In the genomic region with DNA sequence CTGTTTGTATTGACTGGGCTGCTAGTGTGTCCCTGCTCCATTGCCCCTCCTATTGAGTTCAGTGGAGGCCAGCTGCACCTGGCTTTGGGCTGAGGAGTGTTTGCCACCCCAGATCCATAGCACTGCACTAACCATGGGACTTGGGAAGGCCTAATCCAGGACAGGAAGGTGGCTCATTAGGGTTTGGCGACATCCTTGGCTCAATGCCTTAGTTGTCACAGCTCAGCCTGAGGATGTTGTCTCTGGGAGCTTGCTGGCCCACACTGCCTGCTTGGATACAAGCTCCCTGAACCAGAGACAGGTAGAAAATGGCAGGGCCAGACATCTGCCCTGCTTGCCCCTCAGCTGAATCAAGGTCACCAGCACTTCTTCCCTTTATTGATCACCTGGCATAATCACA, we compare ENCODE assay signal across 15 mouse cellular contexts. TPM values are rescaled to one million over a fixed set of nuclear protein-coding genes. Genes with fewer than 3 reads are reported as not detected.
DNase-seq lines count a peak whose midpoint lies in the region; ATAC-seq and TF ChIP-seq lines count a peak whose summit lies in the region.
"Had no signal": no experiment of that assay in that cellular context is flagged by ENCODE, and none has a peak within 500 bp of the region (broad histone marks: within the 10 kb centered on the region; RNA-seq: fewer than 3 reads in every experiment).

No protein-coding gene starts in this region.

- H3K4me2 ChIP-seq in forebrain, embryonic 16.5 days (ENCODE audit: low read length), result no peak overlapping the region
- H3K4me2 ChIP-seq in hindbrain, embryonic 13.5 days, result no peak overlapping the region
- no peak overlapping the region for H3K4me2 ChIP-seq in hindbrain, embryonic 12.5 days (replicated peaks)
- H3K4me2 ChIP-seq: embryonic facial prominence, embryonic 12.5 days; forebrain, embryonic 12.5 days; intestine, embryonic 15.5 days had no signal

- peaks cover 44% of the 10 kb centered on the region for H3K4me1 ChIP-seq in forebrain, embryonic 10.5 days
- peaks cover 17% of the 10 kb centered on the region for H3K4me1 ChIP-seq in forebrain, embryonic 16.5 days (replicated peaks; ENCODE audit: control insufficient read depth, insufficient read depth, low read length)
- peaks cover 32% of the 10 kb centered on the region for H3K4me1 ChIP-seq in hindbrain, embryonic 13.5 days (replicated peaks)
- peaks cover 33% of the 10 kb centered on the region for H3K4me1 ChIP-seq in hindbrain, embryonic 12.5 days
- H3K4me1 ChIP-seq: embryonic facial prominence, embryonic 12.5 days; intestine, embryonic 15.5 days had no signal

- no peak overlapping the region for H3K4me3 ChIP-seq in forebrain, embryonic 10.5 days
- H3K4me3 ChIP-seq in forebrain, embryonic 16.5 days (replicated peaks; ENCODE audit: low read length), result no peak overlapping the region
- no peak overlapping the region for H3K4me3 ChIP-seq in hindbrain, embryonic 13.5 days
- no peak overlapping the region for H3K4me3 ChIP-seq in hindbrain, embryonic 12.5 days
- H3K4me3 ChIP-seq: embryonic facial prominence, embryonic 12.5 days; forebrain, embryonic 12.5 days; heart, embryonic 10.5 days; intestine, embryonic 15.5 days had no signal

- H3K36me3 ChIP-seq in forebrain, embryonic 10.5 days (replicated peaks), result peaks cover 96% of the 10 kb centered on the region
- peaks cover 16% of the 10 kb centered on the region for H3K36me3 ChIP-seq in forebrain, embryonic 16.5 days (ENCODE audit: control insufficient read depth, insufficient read depth)
- peaks cover 98% of the 10 kb centered on the region for H3K36me3 ChIP-seq in hindbrain, embryonic 13.5 days
- H3K36me3 ChIP-seq in hindbrain, embryonic 12.5 days, result peaks cover 65% of the 10 kb centered on the region

- no peaks in the 10 kb centered on the region for H3K27me3 ChIP-seq in forebrain, embryonic 10.5 days (ENCODE audit: poor library complexity, severe bottlenecking)
- H3K27me3 ChIP-seq in forebrain, embryonic 16.5 days (replicated peaks; ENCODE audit: control insufficient read depth, insufficient read depth, low read length), result no peaks in the 10 kb centered on the region
- H3K27me3 ChIP-seq in hindbrain, embryonic 13.5 days, result no peaks in the 10 kb centered on the region
- no peaks in the 10 kb centered on the region for H3K27me3 ChIP-seq in hindbrain, embryonic 12.5 days
- H3K27me3 ChIP-seq: embryonic facial prominence, embryonic 12.5 days; forebrain, embryonic 12.5 days; intestine, embryonic 15.5 days had no signal

- H3K27ac ChIP-seq in forebrain, embryonic 10.5 days, result peak overlapping the region; percentile 93; the same call in 1 of the 2 replicates
- no peak overlapping the region for H3K27ac ChIP-seq in forebrain, embryonic 16.5 days (ENCODE audit: low read length)
- H3K27ac ChIP-seq in hindbrain, embryonic 13.5 days, result no peak overlapping the region
- no peak overlapping the region for H3K27ac ChIP-seq in hindbrain, embryonic 12.5 days
- H3K27ac ChIP-seq: embryonic facial prominence, embryonic 12.5 days; heart, embryonic 10.5 days; intestine, embryonic 15.5 days had no signal

- H3K9ac ChIP-seq in forebrain, embryonic 16.5 days (replicated peaks; ENCODE audit: low read depth, low read length), result no peak overlapping the region
- peak overlapping the region; percentile 39; the same call in 1 of the 2 replicates for H3K9ac ChIP-seq in hindbrain, embryonic 13.5 days
- H3K9ac ChIP-seq in hindbrain, embryonic 12.5 days, result no peak overlapping the region
- H3K9ac ChIP-seq: embryonic facial prominence, embryonic 12.5 days; forebrain, embryonic 12.5 days; forebrain, postnatal 0 days; intestine, embryonic 15.5 days had no signal

- WGBS in forebrain, embryonic 10.5 days, result 86% methylated on average over 1 of the region's 1 CpGs
- WGBS in forebrain, embryonic 16.5 days, result 78% methylated on average over 1 of the region's 1 CpGs
- 100% methylated on average over 1 of the region's 1 CpGs for WGBS in hindbrain, embryonic 13.5 days
- WGBS in hindbrain, embryonic 12.5 days, result 100% methylated on average over 1 of the region's 1 CpGs

- H3K9me3 ChIP-seq in forebrain, embryonic 10.5 days, result no peaks in the 10 kb centered on the region
- no peaks in the 10 kb centered on the region for H3K9me3 ChIP-seq in forebrain, embryonic 16.5 days (ENCODE audit: control insufficient read depth, low read length)
- no peaks in the 10 kb centered on the region for H3K9me3 ChIP-seq in hindbrain, embryonic 13.5 days
- H3K9me3 ChIP-seq in hindbrain, embryonic 12.5 days (replicated peaks), result no peaks in the 10 kb centered on the region
- H3K9me3 ChIP-seq: embryonic facial prominence, embryonic 12.5 days; forebrain, embryonic 12.5 days; G1E; heart, embryonic 10.5 days; intestine, embryonic 15.5 days had no signal

- no peak for ATAC-seq in forebrain, embryonic 16.5 days
- no peak for ATAC-seq in hindbrain, embryonic 13.5 days (ENCODE audit: low FRiP score)
- ATAC-seq in hindbrain, embryonic 12.5 days (ENCODE audit: low FRiP score), result no peak
- ATAC-seq: CD4-positive, CD25-positive, alpha-beta regulatory T cell, adult 4 months; forebrain, postnatal 0 days; intestine, embryonic 15.5 days had no signal

- TF ChIP-seq CTCF in brain, embryonic 14.5 days (IDR thresholded peaks at IDR 0.05; ENCODE audit: borderline replicate concordance, extremely low read depth, insufficient read depth, insufficient read length), result no peak

- no peak for TF ChIP-seq POLR2A in brain, embryonic 14.5 days (IDR thresholded peaks at IDR 0.05; ENCODE audit: borderline replicate concordance, extremely low read depth, insufficient read depth, insufficient read length, poor library complexity, severe bottlenecking)

- no peak for DNase-seq in forebrain, embryonic 10.5 days (ENCODE audit: extremely low spot score, low spot score)
- DNase-seq in brain, adult 2 months (ENCODE audit: low read depth, low spot score), result peak; percentile 59
- DNase-seq in brain, embryonic 14.5 days (ENCODE audit: low read depth), result peak; percentile 11
- DNase-seq in spleen, adult 12 weeks (ENCODE audit: low spot score), result no peak
- DNase-seq: forebrain, postnatal 0 days; kidney, adult 18-20 months had no signal

RNA-seq across cellular contexts. Expression of a gene that starts 9.5 kb away (rescaled TPM):
- polyA plus RNA-seq in forebrain, embryonic 10.5 days (2016; fragmentation: Nextera tagmentation; extraction: Ambion mirVana), result 54.8 and 60.1 TPM in 2 replicates
- 59.3 and 66.5 TPM in 2 replicates for polyA plus RNA-seq in forebrain, embryonic 16.5 days (2015; fragmentation: Nextera tagmentation; extraction: Ambion mirVana)
- 51.2 and 53.9 TPM in 2 replicates for polyA plus RNA-seq in hindbrain, embryonic 13.5 days (2015; fragmentation: Nextera tagmentation; extraction: Ambion mirVana)
- polyA plus RNA-seq in hindbrain, embryonic 12.5 days (2016; fragmentation: Nextera tagmentation; extraction: Ambion mirVana), result 46.9 and 50.2 TPM in 2 replicates
- 73.2 and 114 TPM in 2 replicates for polyA plus RNA-seq in brain, embryonic 14.5 days (2012; rRNA removed)

RNA-seq across cellular contexts. Expression of a gene that starts 14.0 kb away (rescaled TPM):
- 23.2 and 23.6 TPM in 2 replicates for polyA plus RNA-seq in forebrain, embryonic 10.5 days (2016; fragmentation: Nextera tagmentation; extraction: Ambion mirVana)
- polyA plus RNA-seq in forebrain, embryonic 16.5 days (2015; fragmentation: Nextera tagmentation; extraction: Ambion mirVana), result 21.3 and 21.4 TPM in 2 replicates
- polyA plus RNA-seq in hindbrain, embryonic 13.5 days (2015; fragmentation: Nextera tagmentation; extraction: Ambion mirVana), result 22.1 and 24.0 TPM in 2 replicates
- 23.9 and 26.8 TPM in 2 replicates for polyA plus RNA-seq in hindbrain, embryonic 12.5 days (2016; fragmentation: Nextera tagmentation; extraction: Ambion mirVana)
- 28.3 and 31.3 TPM in 2 replicates for polyA plus RNA-seq in brain, embryonic 14.5 days (2012; rRNA removed)

RNA-seq across cellular contexts. Expression of a gene that starts 14.3 kb away (rescaled TPM):
- polyA plus RNA-seq in forebrain, embryonic 10.5 days (2016; fragmentation: Nextera tagmentation; extraction: Ambion mirVana), result 149 and 165 TPM in 2 replicates
- 146 and 163 TPM in 2 replicates for polyA plus RNA-seq in forebrain, embryonic 16.5 days (2015; fragmentation: Nextera tagmentation; extraction: Ambion mirVana)
- 129 and 133 TPM in 2 replicates for polyA plus RNA-seq in hindbrain, embryonic 13.5 days (2015; fragmentation: Nextera tagmentation; extraction: Ambion mirVana)
- 133 and 134 TPM in 2 replicates for polyA plus RNA-seq in hindbrain, embryonic 12.5 days (2016; fragmentation: Nextera tagmentation; extraction: Ambion mirVana)
- 151 and 152 TPM in 2 replicates for polyA plus RNA-seq in brain, embryonic 14.5 days (2012; rRNA removed)

RNA-seq across cellular contexts. Expression of a gene that starts 37.5 kb away (rescaled TPM):
- 29.9 and 30.9 TPM in 2 replicates for polyA plus RNA-seq in forebrain, embryonic 10.5 days (2016; fragmentation: Nextera tagmentation; extraction: Ambion mirVana)
- 29.7 and 35.6 TPM in 2 replicates for polyA plus RNA-seq in forebrain, embryonic 16.5 days (2015; fragmentation: Nextera tagmentation; extraction: Ambion mirVana)
- polyA plus RNA-seq in hindbrain, embryonic 13.5 days (2015; fragmentation: Nextera tagmentation; extraction: Ambion mirVana), result 27.0 and 33.1 TPM in 2 replicates
- polyA plus RNA-seq in hindbrain, embryonic 12.5 days (2016; fragmentation: Nextera tagmentation; extraction: Ambion mirVana), result 29.3 and 30.7 TPM in 2 replicates
- 40.4 and 43.8 TPM in 2 replicates for polyA plus RNA-seq in brain, embryonic 14.5 days (2012; rRNA removed)

RNA-seq across cellular contexts. Expression of a gene that starts 42.4 kb away (rescaled TPM):
- polyA plus RNA-seq in forebrain, embryonic 10.5 days (2016; fragmentation: Nextera tagmentation; extraction: Ambion mirVana), result 76.9 and 82.0 TPM in 2 replicates
- 159 and 203 TPM in 2 replicates for polyA plus RNA-seq in forebrain, embryonic 16.5 days (2015; fragmentation: Nextera tagmentation; extraction: Ambion mirVana)
- polyA plus RNA-seq in hindbrain, embryonic 13.5 days (2015; fragmentation: Nextera tagmentation; extraction: Ambion mirVana), result 146 and 160 TPM in 2 replicates
- polyA plus RNA-seq in hindbrain, embryonic 12.5 days (2016; fragmentation: Nextera tagmentation; extraction: Ambion mirVana), result 113 and 116 TPM in 2 replicates
- 304 and 410 TPM in 2 replicates for polyA plus RNA-seq in brain, embryonic 14.5 days (2012; rRNA removed)

Comparison
In these comparisons a context has a peak if more than half of its experiments do, and no peak if none do; other contexts are left out.
1. DNase-seq: peak in brain, adult 2 months (single experiment) and brain, embryonic 14.5 days (single experiment); none in forebrain, embryonic 10.5 days (single experiment) and spleen, adult 12 weeks (single experiment).